Mouse (Mus musculus): ENCODE data around the gene Nosip.
"Not testable (repeated sequence)": the region's sequence is repeated elsewhere in the genome, so short reads cannot be mapped to it uniquely, and the experiment has no call there.

Nosip gene

DNA sequence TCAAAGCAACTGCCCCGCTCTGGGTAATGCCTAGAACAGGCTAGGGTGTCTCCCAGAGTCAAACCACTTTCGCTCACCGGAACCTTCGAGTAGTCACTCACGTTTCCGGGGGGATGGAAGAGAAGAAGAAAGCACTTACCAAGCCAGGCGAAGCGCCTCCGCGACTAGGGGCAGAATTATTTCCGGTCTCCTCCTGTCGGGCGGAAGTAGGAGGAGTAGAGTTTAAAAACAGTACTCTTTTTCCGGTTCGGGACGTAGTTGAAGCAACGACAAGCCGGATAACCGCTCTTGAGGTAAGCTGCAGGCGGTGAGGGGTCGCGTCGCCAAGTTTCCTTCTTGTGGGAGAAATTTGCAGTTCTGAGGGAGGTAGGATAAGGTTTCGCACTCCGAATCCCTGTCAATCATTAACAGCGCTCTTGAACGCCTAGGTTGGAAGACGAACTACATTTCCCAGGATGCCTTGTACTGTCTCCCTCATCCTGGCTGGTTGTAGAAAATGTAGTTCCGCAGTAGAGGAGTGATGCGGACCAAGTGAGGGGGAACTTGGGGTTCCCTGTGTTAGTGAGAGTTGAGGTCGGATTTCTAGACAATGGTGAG lies at the start of gene Nosip, which contains the start of gene Prrg2:
Gene Nosip (plus strand): TSS at position 191 of the 597 bp plus-strand sequence.
Gene Prrg2 (minus strand): TSS at position 439 of the 597 bp plus-strand sequence.
- peak; percentile 96 to 97 for DNase-seq (ENCODE audit: low spot score in 2 of 2)

DNA sequence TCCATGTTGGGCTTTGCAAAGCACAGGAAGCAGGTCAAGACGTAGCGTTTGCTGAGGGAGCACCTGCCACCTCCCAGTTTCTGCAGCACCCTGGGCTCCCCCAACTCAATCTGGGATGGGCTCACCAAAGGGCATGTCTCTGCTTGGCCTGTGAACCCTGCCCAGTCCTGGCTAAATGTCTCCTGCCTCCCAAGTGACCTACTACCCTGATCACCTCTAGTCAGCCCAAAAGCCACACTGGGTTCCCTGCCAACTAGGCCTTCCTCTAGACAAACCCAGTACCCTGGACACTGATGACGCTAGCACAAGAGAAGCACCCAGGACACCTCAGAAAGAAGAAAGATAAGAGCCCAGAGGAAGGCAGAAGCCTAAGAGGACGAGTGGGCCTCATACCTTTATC lies 49.4 kb upstream of the Nosip start:
- DNase-seq (ENCODE audit: low spot score in 2 of 2) = peak in 1 of 2 experiments; percentile 56

DNA sequence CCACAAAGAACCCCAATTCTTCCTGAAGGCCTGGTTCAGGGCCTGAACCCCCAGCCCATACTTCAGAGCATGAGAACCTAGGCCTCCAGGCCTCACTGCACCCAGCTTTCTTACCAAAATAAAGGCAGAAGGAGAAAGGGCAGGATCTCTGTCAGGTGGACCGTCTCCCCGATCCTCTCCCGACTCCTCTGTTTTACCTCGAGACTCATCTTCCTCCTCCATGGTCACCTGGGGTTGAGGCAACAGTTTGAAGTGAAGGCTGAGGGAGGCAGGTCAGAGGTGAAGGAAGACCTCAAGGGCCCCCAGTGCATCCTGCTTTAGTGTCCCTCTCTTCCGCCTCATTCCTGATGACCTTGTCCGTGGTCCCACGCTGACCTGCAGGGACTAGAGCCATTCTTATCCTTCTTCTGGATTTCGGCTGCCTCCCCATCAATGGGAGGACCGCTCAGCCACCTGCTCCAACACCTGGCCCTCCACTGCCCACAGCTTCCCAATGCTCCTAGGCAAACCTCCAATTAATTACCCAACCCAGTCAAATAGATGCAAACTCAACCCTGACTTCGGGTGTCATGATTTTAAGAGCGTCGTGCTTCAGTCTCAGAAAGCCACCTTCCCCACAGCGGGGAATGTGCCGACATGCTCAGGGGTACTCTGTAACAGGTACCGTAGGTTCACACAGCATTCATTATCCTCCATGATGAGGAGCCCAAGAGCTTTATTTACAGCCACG lies 48.7 kb upstream of the Nosip start:
- peak in 1 of 2 experiments; percentile 58 for DNase-seq (ENCODE audit: low spot score in 2 of 2)

DNA sequence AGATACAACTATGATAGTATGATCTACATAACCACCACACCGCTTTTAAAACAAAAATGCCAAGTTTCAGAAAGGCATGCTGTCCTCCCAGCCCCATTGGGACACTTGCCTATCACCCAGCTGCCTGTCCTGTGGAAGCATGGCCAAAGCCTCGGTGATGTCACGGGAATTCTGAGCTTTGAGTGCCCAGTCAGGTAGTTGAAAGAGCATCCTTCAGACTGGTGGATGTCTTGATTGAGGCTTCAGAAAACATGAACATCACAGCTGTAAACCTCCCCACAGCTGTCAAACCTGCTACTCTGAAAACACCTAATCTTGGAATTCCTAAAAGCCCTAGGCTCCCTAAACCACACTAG lies 48.2 kb upstream of the Nosip start:
- peak in 1 of 2 experiments; percentile 53 for DNase-seq (ENCODE audit: low spot score in 2 of 2)

DNA sequence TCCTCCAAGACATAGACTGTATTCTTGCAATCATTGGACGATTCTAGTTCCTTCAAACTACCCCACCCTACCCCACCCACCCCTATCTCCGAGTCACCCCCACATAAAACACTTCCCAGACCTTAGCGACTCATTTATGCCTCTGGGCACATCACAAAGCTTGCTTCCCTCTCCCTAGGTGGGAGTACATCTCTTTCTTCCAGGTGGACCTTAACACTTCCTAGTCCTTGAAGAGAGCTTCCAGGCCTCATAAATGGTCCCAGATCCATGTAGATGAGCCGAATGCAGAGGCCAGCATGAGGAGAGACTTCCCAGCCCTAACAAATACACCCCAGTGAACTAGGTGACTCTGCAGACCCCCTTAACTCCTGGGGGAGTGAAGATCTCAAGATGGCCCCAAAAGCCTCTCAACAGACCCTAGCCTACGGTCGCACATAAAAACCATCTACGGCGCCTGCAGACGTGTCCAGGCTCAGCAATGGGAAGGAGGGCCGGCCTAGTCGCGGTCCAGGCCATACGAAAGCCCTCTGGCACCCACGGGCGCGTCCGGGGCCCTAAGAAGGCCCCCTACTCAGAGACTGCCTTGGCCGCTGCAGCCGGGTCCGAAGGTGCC lies 46.8 kb upstream of the Nosip start:
- no peak for DNase-seq (ENCODE audit: low spot score in 2 of 2)

DNA sequence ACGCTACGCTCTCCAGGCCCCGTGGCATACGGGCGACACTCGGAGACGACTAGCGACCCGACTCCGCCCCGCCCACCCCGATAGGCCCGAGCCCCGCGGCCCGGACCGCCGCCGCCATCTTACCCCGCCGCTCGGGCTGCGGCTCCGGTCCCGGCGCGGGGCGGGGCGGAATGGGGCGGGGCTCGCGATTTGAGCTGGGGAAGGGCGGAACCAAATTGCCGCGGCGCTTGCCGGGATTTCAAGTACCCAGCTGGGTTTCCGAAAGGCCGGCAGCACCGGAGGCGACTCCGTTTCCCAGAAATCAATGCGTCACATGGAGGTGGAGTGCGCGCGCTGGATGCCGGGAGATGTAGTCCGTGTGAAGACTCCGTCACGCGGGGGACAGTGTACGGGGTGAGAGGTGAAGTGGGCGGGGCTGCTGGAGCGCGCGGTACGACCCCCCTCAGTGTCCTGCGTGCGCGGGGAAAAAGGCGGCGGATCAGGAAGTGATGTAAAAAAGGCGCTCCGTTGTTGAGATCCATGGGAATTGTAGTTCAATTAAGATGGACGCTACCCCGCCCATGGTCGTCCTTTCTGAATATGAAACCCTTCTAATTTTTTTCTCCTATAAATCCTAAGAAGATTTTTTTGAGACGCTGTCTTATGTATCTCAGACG lies 46.1 kb upstream of the Nosip start, which contains the start of gene Scaf1:
Gene Scaf1 (minus strand): TSS at position 407 of the 656 bp plus-strand sequence.
- DNase-seq (ENCODE audit: low spot score in 2 of 2) = peak; percentile 98 to 99

DNA sequence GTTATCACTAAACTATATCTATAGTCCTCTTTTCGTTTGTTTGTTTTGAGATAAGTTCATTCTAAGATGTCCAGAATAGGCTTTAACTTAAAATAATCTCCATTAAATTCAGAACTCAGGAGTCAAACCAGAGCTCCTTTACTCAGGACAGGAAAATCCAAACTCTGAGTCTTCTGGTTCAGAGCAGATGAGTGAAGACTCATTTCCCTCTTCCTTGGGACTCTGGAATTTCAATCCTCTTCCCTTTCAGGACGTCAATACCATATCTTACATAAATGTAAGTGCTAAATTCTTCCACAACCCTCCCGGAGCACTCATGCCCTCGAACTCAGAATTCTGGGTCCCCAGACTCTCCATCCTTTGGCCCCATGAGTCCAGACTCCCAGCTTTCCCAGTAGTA lies 45.5 kb upstream of the Nosip start:
- no peak for DNase-seq (ENCODE audit: low spot score in 2 of 2)

DNA sequence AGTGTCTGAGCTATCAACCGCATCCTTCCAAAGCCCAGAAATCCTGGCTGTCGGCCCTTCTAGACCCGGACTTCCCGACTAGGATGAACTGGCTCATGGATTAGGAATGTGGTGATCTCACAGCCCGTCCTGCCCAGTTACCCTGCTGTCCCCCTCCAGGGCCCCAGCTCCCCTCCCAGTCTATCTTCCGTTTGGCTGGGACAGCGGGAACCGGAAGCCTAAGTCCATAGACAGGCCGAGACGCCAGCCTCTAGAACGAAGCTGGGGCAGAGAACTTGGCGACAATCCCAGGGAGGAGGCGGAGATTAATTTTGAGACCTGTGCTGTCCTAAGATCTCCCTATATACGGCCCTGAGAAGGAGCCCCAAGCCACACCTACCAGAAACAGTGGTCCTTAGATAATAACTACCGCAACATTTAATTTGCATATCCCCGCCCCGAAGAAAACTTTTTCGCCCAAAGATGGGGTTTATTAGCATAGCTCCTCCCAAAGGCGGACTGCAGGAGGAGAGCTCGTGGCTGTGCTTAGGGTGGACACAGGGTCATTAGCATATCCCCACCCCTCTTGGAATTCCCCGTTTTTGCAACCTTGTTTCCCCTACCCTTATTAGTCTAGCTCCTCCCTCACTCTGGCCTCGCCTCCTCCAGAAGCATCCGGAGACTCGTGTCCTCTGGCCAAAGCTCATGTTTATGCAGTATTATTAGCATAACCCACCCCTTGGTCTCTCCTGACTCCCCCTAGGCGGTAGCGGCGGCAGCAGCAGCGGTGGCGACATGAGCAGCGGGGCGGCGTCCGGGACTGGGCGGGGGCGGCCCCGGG lies 44.8 kb upstream of the Nosip start, which contains the start of gene Rras:
Gene Rras (plus strand): TSS at position 720 of the 820 bp plus-strand sequence.
- DNase-seq (ENCODE audit: low spot score in 2 of 2) = peak; percentile 86

DNA sequence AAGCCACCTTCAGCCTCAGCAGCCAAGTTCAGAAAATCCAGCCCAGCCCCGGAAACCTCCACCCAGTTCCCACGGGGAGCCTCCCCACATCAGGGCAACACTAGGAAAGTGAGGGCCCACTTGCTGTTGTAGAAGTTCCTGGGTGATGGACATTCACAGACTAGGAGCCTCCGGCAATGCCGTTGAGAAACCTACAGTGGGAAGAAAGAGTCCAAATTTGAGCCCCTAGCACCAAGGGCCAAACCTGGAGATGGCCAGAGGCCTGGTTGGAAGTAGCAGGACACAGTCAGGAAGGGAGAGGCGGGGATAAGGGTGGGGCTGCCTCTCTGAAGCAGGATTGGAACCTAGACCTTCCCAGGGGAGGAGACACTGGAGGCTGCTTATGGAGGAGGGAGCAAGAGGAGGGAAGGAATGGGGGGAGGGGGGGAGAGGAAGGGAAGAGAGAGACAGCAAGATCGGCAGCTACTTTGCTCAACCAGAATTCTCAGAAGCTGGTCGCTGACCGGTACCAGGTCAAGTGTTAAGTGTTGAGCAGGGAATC lies 43.1 kb upstream of the Nosip start:
- DNase-seq (ENCODE audit: low spot score in 2 of 2) = peak in 1 of 2 experiments; percentile 62

DNA sequence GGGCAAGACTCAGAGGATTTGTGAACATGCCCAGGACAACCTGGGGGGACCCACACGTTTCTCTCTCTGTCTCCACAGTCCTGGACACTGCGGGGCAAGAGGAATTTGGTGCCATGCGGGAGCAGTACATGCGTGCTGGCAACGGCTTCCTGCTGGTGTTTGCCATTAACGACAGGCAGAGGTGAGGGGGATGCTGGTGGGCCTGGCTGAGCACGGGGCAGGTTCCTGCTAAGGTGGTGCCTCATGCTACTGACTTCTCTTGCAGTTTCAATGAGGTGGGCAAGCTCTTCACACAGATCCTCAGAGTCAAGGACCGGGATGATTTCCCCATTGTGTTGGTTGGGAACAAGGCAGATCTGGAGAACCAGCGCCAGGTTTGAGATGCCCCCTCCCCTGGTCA lies 42.0 kb upstream of the Nosip start:
- DNase-seq (ENCODE audit: low spot score in 2 of 2) = no peak

DNA sequence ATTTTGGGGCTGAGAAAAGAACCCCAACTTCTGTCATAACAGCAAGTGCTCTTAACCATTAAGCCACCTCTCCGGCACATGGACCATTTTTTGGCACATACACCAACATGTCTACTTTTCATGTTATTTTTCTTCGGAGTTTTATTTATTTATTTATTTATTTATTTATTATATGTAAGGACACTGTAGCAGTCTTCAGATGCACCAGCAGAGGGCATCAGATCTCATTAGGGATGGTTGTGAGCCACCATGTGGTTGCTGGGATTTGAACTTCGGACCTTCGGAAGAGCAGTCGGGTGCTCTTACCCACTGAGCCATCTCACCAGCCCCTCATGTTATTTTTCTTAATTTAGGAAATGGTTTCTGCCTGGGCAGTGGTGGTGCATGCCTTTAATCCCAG lies 38.5 kb upstream of the Nosip start:
- not testable (repeated sequence) for DNase-seq (ENCODE audit: low spot score in 2 of 2)

DNA sequence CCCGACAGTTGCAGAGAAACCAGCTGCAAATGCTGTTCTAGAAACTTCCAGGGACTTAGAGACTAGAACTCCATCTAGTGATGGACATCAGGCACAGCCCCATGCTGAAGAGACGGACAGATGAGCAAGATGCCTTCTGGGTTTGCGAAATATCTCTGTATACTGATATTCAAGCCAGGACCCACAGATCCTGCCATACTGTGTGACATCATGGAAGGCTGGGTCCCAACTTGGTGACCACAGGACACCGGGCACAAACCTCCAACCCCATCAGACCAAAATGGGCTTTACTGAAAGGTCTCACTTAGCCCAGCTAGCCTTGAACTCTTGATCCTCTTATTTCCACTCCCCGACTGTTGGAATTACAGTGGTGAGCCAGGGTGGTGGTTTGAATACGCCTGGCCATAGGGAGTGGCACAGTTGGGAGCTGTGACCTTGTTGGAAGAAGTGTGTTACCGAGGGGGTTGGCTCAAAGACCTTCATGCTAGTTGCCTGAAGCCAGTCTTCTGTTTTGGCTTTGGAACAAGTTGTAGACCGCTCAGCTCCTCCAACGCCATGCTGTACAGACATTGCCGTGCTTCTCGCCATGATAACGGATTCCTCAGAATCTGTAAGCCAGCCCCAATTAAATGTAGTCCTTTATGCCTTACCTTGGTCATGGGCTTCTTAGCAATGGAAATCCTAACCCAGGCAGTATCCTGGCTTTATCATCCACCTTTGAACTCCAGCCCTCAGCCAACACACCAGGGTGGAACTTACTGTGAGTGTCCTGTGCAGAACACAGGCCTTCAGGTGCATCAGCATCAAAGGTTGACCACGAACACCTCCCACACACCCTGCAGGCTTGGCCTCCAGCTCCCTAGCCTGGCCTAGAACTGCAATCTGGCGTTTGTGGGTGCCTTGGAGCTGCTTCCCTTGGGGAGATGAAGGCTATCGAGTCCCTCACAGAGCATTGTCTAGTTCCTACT lies 37.7 kb upstream of the Nosip start:
- DNase-seq (ENCODE audit: low spot score in 2 of 2) = no peak

DNA sequence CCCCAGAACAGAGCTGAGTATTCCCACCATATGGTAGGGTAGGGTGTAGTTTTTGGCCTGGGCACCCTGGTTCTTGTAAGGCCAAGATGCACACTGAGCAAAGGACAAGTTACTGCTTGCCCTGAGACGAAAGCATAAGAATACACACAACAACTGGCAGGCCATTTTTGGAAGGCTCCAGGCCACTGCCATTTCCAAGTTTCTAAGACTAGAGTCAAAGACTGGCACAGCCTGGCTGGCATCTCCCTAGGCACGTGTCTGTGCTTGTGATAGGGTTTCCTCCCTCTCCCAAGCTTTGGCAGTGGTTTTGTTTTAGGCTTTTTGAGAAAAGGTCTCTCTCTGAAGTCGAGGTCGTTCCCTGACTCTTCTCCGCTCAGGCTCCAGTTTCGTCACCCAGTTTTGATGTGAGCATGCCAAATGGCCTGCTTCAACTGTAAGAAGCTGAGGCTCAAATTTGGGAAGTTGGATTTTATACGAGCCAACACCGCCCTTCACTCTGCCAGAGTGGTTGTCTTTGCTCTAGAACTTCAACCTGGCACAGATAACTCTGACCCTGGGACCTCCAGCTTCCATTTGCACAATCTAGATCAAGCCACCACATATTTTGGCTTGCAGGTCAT lies 36.5 kb upstream of the Nosip start:
- no peak for DNase-seq (ENCODE audit: low spot score in 2 of 2)

DNA sequence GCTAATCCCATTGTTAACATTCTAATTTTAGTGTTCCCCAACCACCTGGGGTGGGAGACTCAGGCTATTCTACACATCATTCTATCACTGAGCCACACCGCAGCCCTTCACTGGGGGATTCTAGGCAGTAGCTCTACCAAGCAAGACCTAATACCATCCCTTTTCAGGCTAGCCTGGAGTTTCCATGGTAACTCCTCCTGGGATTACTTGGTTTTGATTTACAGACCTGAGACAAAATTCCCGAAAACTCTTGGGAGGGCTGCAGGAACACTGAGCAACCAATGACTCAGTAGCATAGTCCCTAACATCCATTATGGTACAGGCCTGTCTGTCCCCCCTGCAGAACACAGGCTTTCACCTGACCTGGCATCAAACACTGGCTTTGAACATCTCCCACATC lies 36.0 kb upstream of the Nosip start:
- DNase-seq (ENCODE audit: low spot score in 2 of 2) = no peak

DNA sequence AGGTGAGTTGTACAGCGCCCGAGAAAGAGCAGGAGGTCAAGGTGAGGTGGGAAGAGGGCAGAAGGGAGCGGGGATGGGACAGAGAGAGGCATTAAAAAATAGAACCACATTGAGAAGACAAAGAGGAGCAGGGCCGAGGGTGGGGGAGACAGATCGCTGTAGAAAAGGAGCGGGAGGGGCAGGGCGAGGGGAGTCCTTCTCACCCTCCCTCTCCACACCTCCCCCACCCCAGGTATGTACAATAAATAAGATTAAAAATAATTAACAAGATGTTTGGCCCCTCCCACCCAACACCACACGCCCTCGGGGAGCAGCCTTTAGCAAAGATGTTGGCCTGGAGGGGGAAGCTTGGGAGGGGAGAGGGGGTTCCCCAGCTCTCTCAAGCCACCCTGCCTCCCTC lies 34.5 kb upstream of the Nosip start:
- DNase-seq (ENCODE audit: low spot score in 2 of 2) = no peak

DNA sequence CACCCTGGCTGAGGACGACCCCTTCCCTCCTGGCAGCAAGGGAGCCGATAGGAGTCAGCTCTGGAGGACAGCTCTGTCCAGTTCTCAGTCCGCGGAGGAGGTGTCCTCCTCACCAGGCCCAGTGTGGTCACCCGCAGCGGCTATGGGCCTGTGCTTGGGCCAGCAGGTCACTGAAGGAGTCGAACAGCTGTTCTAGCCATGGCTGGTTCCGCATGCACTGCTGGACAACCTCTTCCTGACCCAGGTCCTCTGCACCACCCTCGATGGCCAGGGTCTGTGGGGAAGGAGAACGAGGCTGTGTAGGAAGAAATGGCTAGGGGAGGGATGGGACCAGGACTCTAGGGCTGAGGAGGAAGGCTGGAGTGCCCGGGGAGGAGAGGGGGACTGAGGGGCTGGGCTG lies 33.9 kb upstream of the Nosip start:
- DNase-seq (ENCODE audit: low spot score in 2 of 2) = no peak

DNA sequence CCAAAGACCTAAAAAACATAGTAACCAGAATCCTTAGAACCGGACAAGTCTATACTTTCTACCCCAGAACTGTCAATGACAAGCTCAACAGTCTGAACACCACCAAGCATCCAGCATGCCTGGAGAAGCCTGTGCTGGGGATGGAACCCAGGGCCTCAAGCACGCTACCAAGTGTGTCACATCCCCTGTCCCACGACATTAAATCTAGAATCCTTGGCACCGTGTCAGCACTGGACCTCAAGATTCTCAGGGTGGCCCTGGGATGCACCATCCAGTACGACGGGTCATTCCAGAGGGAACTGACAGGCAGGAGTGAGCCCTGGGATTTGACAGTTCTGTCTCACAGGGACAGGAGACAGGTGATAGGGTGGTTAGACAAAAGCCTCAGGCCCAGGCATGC lies 32.2 kb upstream of the Nosip start:
- peak in 1 of 2 experiments; percentile 55 for DNase-seq (ENCODE audit: low spot score in 2 of 2)

DNA sequence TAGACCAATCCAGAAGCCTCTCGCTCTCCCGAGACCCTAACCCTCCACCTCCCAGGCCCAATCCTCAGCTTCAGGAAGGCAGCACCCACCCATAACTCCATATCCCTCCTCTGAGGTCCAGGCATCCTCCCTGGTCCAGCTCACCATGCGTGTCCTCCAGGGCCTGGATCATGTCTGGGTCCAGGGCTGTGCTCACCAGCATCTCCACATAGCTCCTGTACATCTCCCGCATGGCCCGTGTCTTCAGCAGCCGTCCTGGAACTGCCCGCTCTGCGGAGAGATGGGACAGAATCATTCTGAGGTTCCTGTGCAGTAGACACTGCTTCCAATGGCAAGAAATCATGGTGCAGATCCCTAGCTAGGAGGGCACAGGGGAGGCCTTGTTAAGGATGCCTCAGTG lies 31.4 kb upstream of the Nosip start:
- DNase-seq (ENCODE audit: low spot score in 2 of 2) = peak in 1 of 2 experiments; percentile 57

DNA sequence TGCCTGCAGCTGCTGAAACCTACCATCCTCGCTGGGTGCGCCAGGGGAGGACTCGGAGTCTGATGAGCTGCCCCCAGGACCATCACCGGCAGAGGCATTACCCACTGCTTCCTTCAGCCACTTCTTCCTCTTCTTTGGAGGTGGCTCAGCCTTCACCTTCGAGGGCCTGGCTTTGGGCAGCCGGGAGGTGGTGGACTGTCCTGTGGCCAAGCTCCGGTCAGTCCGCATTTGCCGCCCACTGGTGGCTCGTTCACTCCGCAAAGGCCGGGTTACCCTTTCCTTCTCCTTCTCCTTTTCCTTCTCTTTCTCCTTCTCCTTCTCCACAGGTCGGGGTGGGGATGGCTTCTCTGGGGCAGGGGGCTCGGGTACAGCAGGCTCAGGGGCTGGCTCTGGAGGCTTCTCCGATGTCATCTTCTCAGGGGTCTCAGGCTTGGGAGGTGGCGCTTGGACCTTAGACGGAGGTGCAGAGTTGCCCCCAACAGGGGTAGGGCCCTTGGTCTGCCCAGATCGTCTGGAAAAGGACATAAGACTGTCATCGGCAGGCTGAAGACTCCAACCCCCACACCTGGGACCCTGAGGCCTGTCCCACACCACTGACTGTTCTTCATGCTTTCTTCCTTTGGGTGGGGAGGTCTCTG lies 28.4 kb upstream of the Nosip start:
- peak in 1 of 2 experiments; percentile 56 for DNase-seq (ENCODE audit: low spot score in 2 of 2)

Data from spleen, postnatal 4 days (tissue).